Mouse (Mus musculus): ENCODE measurements at regions not wholly inside any gene's neighbourhood (a gene's known extent, or its start where the extent isn't known, plus 50 kb on each side); places are given as distances from the start of the nearest gene placed in this dataset.
"Not testable (repeated sequence)": the region's sequence is repeated elsewhere in the genome, so short reads cannot be mapped to it uniquely, and the experiment has no call there.

DNA sequence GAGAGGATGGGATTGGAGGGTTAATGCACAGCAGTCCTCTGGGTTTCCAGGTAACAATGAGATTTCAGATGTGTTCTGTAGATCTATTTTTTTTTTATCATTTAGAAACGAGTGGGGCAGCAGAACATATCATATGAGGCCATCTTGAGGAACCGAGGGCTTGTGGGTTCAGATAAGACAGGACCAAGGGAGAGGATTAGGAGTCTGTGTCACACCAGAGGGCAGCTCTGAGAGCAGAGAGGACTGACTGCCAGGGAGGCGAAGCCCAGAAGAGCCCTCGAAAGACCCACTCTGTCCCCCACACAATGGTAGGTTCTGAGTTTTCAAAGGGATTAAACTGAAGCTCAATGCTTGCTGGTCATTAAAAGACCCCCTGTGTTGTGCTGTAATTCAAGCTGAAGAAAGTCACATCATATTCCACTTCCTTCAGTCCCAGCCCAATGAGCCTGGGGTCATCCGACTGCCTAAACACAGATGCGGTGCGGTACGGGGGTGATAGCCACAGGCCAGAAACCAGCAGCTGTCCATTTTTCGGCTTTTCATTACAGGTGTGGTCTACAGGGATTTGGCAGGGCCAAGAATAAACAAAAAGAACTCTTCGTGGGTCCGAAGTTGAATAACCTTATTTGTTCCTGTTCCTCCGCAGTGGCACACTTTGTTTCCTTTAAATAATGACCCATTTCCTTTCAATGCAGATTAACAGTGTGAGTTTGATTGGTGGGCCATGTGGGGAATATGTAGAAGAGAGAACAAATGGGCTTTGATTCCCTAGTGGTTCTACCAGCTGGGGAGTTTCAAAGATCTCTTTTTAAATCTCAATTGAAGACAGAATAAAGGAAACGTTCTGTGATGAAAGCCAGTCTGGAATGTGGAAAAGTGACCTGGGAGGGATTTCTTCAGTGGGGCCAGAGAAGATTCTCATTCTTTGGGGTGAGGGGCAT, 234.5 kb downstream of the Sec16b start:
- ATAC-seq (replicated peaks; ENCODE audit: low FRiP score, low TSS enrichment, poor library complexity, severe bottlenecking) = no peak

GRCm38 (mm10) chr1:157745611-157746010, 239.1 kb downstream of the Sec16b start:
- peak; percentile 71; the same call in 1 of the 2 replicates for ATAC-seq (replicated peaks; ENCODE audit: low FRiP score, low TSS enrichment, poor library complexity, severe bottlenecking)

DNA sequence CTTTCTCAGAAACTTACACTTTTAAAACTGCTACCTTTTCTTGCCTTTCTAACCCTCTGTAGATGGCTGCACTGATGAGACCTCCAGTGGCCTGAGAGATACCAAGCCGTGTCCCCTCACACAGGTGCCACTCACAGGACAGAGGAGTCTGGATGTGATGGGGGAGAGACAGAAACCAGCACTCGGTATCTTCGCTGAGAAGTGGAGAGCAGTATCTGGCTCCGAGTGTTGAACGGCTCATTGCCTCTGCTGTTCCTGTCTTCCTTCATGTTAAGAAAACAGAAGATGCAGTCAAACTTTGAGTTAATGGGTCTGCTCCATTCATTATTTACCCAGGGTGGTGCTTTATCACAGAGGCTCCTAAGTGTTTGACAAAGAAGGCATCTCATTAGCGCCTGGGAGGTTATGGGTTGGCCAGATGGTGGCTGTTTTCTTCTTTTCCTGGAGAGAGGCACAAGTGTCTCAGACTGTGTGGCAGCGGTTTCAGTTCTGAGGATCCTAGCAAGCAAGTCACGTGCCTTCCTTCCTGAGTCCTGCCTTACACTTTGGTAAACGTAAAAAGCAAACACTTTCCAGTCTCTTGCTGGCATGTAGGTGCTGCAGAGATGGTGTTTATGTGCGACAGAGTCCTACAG, 248.6 kb downstream of the Sec16b start:
- no peak for ATAC-seq (replicated peaks; ENCODE audit: low FRiP score, low TSS enrichment, poor library complexity, severe bottlenecking)

- ATAC-seq (replicated peaks; ENCODE audit: low FRiP score, low TSS enrichment, poor library complexity, severe bottlenecking) = no peak
These were observed 250.4 kb downstream of the Sec16b start for GRCm38 (mm10) chr1:157756977-157757376.

- no peak for ATAC-seq (replicated peaks; ENCODE audit: low FRiP score, low TSS enrichment, poor library complexity, severe bottlenecking)
These were observed 251.8 kb downstream of the Sec16b start for GRCm38 (mm10) chr1:157758337-157758736.

DNA sequence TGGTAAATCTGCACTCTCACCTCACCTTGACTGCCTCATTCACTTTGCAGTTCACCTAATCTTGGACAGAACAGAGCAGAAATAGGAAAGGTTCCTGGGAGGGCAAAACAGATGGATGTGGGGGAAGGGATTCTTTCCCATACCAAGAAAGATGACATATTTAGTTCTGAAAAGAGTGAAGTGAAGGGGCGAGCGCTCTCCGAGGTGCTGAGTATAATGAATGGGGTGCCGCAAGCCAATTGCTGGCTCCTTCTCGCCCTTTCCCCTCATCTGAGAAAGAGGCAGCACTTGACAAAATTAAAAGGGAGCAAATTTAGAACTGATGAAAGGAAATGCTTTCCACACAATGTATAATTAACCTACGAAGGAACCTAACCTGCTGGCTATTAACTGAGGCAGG, 261.7 kb downstream of the Sec16b start:
- ATAC-seq (replicated peaks; ENCODE audit: low FRiP score, low TSS enrichment, poor library complexity, severe bottlenecking) = no peak

- no peak for ATAC-seq (replicated peaks; ENCODE audit: low FRiP score, low TSS enrichment, poor library complexity, severe bottlenecking)
These were observed 291.2 kb downstream of the Sec16b start for GRCm38 (mm10) chr1:157797711-157798110.

- no peak for ATAC-seq (replicated peaks; ENCODE audit: low FRiP score, low TSS enrichment, poor library complexity, severe bottlenecking)
These were observed 292.3 kb downstream of the Sec16b start for GRCm38 (mm10) chr1:157798561-157799553.

DNA sequence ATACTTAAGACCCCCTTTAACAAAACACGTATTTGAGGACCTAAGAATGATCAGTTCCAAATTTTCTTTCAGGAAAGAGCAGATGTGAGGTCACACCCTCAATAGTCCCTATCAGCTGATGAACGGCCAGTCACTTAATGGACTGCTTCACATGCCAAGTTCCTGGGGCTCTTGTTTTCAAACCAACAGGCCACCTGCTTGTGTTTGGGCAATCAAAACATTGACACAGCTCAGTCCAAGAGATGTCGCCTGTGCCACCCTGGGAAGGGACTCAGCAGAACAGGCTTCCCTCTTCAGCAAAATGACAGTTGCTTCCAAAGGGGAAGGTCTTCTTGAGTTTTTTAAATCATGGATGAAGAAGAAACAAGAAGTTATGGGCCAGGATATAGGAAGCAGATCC, 294.6 kb downstream of the Sec16b start:
- no peak for ATAC-seq (replicated peaks; ENCODE audit: low FRiP score, low TSS enrichment, poor library complexity, severe bottlenecking)

DNA sequence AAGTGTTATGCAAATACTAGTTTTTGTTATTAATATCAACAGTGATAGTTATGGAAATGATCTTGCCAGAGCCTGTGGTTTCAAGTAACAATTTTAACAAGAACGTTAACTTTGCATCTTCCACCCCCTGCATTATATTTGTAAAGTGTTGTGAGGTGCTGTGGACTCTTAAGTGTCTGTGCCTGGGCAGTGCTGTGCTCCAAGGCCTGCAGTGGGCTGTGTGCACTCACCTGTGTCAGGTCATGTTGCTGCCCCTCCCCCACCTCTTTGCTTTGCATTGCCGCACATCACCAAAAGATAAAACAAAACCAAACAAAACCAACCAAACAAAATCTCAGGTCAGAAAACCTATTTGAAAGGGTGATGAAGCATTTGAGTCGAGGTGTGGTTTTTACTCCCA, 297.7 kb downstream of the Sec16b start:
- no peak for ATAC-seq (replicated peaks; ENCODE audit: low FRiP score, low TSS enrichment, poor library complexity, severe bottlenecking)

DNA sequence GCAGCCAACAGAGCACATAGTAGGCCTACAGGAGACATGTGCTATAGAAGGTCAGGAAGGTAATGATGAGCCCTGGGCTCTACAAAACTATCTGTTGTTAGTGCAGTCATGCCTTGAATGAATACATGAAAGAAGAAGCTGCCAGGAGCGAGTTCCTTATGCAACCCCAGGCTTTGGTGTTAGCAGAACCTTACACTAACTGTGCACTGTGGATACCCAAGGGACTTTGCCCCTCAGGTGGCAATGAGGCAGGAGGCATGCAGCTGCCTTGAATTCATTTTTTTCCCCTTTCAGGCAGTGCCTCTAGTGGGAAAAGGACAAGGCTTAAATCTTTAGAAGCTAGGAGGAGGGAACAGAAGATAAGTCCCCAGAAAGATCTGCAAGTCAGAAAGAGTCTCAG, 299.8 kb downstream of the Sec16b start:
- ATAC-seq (replicated peaks; ENCODE audit: low FRiP score, low TSS enrichment, poor library complexity, severe bottlenecking) = no peak

GRCm38 (mm10) chr1:157809674-157810471, 303.3 kb downstream of the Sec16b start:
- no peak for ATAC-seq (replicated peaks; ENCODE audit: low FRiP score, low TSS enrichment, poor library complexity, severe bottlenecking)

DNA sequence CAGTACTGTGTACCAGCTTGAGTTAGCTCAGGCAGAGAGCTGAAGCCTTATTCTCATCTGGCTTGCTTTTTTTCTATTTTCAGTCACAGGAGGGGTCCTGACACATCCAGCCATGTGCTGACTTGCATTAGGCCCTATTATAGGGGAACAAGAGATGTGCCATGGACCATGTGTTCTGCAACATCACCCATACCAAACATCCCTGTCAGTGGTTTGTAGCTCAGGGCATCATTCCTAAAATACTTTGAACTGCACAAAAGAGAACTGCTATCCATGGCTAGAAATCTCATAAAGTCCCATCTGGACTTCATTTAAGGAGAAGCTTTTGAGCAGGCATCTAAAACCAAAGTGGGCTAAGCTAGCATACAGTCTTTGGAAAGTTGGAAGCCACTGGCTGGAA, 304.1 kb downstream of the Sec16b start:
- no peak for ATAC-seq (replicated peaks; ENCODE audit: low FRiP score, low TSS enrichment, poor library complexity, severe bottlenecking)

GRCm38 (mm10) chr1:157827966-157828365, 321.4 kb downstream of the Sec16b start:
- no peak for ATAC-seq (replicated peaks; ENCODE audit: low FRiP score, low TSS enrichment, poor library complexity, severe bottlenecking)

- ATAC-seq (replicated peaks; ENCODE audit: low FRiP score, low TSS enrichment, poor library complexity, severe bottlenecking) = no peak
These were observed 325.0 kb downstream of the Sec16b start for GRCm38 (mm10) chr1:157831511-157831910.

DNA sequence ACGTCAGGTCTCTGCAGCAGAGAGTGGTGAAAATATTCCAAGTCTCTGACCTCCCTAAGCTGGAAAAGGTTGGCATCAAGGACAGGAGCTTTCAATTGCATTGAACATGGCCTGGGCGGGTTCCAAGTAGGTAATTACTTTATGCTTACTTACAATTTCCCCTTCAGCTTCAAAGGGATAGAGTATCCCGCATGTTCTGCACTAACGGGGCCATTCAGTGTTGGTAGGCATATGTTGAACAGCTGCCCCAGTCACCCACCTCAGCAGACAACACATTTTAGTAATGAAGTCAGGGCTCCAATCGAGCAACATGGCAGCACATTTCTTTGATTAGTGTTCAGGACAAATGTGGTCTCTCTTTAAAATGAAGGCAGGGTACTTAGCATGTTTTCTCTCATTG, 366.2 kb downstream of the Sec16b start:
- ATAC-seq (replicated peaks; ENCODE audit: low FRiP score, low TSS enrichment, poor library complexity, severe bottlenecking) = no peak

GRCm38 (mm10) chr1:157875006-157875405, 368.5 kb downstream of the Sec16b start:
- no peak for ATAC-seq (replicated peaks; ENCODE audit: low FRiP score, low TSS enrichment, poor library complexity, severe bottlenecking)

DNA sequence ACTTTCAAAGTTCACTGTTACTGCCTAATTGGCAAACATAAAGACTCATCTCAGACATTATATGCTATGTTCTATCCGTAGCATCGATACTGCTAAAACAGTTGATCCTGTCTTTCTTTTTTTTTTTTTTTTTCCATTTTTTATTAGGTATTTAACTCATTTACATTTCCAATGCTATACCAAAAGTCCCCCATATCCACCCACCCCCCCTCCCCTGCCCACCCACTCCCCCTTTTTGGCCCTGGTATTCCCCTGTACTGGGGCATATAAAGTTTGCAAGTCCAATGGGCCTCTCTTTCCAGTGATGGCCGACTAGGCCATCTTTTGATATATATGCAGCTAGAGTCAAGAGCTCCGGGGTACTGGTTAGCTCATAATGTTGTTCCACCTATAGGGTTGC, 370.6 kb downstream of the Sec16b start:
- ATAC-seq (replicated peaks; ENCODE audit: low FRiP score, low TSS enrichment, poor library complexity, severe bottlenecking) = not testable (repeated sequence)

- ATAC-seq (replicated peaks; ENCODE audit: low FRiP score, low TSS enrichment, poor library complexity, severe bottlenecking) = no peak
These were observed 380.6 kb downstream of the Sec16b start for GRCm38 (mm10) chr1:157887146-157887545.
